Mouse (Mus musculus): ENCODE measurements around the gene Abhd18.

- TF ChIP-seq CTCF (IDR thresholded peaks at IDR 0.05; ENCODE audit: insufficient read depth, low read length) (no peak), POLR2A (IDR thresholded peaks at IDR 0.05; ENCODE audit: borderline replicate concordance, extremely low read depth, low read depth, low read length) (peak; percentile 37; the same call in 1 of the 2 replicates)
Observed at GRCm38 (mm10) chr3:40950601-40951201, 103.9 kb downstream of the Abhd18 start.

Measured in lung, adult 2 months (tissue).